Mouse (Mus musculus) adrenal gland, adult 2 months (tissue): Measurements from ENCODE around the gene Lpp. TPM values are rescaled to one million over a fixed set of nuclear protein-coding genes. Genes with fewer than 3 reads are reported as not detected.

Source experiments
- DNase-seq: peaks from one replicate; pipeline ENCODE4 v3.0.0; 2021
- polyA plus RNA-seq: library from polyadenylated mRNA; depleted of rRNA; stranded (reverse); fragments of >200 nt; gene quantifications from 2 replicates; pipeline ENCODE4 v1.2.3, GENCODE M21; 2012
- total RNA-seq, 2 experiments: library from RNA; stranded (reverse); gene quantifications; 2 replicates each; pipeline ENCODE4 v1.2.3; 2021

The Lpp gene
- total and polyA plus RNA-seq, 3 experiments, result 32.3 to 94.8 (median 35.1) TPM

GRCm38 (mm10) chr16:24875661-24876060, 482.4 kb downstream of the Lpp start:
- no peak for DNase-seq

- no peak for DNase-seq
These were observed 485.7 kb downstream of the Lpp start for GRCm38 (mm10) chr16:24878977-24879376.

GRCm38 (mm10) chr16:24880698-24881097, 487.4 kb downstream of the Lpp start:
- no peak for DNase-seq

GRCm38 (mm10) chr16:24881981-24882775, 488.9 kb downstream of the Lpp start:
- no peak for DNase-seq

- DNase-seq, result no peak
These were observed 490.7 kb downstream of the Lpp start for GRCm38 (mm10) chr16:24884017-24884416.

- no peak for DNase-seq
These were observed 493.0 kb downstream of the Lpp start for GRCm38 (mm10) chr16:24886346-24886745.

GRCm38 (mm10) chr16:24886943-24887342, 493.6 kb downstream of the Lpp start:
- no peak for DNase-seq

- peak; percentile 79 for DNase-seq
These were observed 498.1 kb downstream of the Lpp start for GRCm38 (mm10) chr16:24891453-24891852.

- no peak for DNase-seq
These were observed 501.9 kb downstream of the Lpp start for GRCm38 (mm10) chr16:24895160-24895559.

GRCm38 (mm10) chr16:24897641-24898040, 504.3 kb downstream of the Lpp start:
- DNase-seq, result no peak

- DNase-seq, result no peak
These were observed 507.0 kb downstream of the Lpp start for GRCm38 (mm10) chr16:24900241-24900796.

- peak; percentile 43 for DNase-seq
These were observed 508.0 kb downstream of the Lpp start for GRCm38 (mm10) chr16:24901139-24901859.

GRCm38 (mm10) chr16:24902111-24902510, 508.8 kb downstream of the Lpp start:
- DNase-seq, result no peak

GRCm38 (mm10) chr16:24908926-24909325, 515.6 kb downstream of the Lpp start:
- DNase-seq, result no peak

- DNase-seq, result no peak
These were observed 517.0 kb downstream of the Lpp start for GRCm38 (mm10) chr16:24910321-24910720.

- peak; percentile 31 for DNase-seq
These were observed 517.5 kb downstream of the Lpp start for GRCm38 (mm10) chr16:24910834-24911233.

GRCm38 (mm10) chr16:24912381-24912780, 519.1 kb downstream of the Lpp start:
- DNase-seq, result peak; percentile 76

GRCm38 (mm10) chr16:24913021-24913420, 519.7 kb downstream of the Lpp start:
- DNase-seq, result no peak

- peak; percentile 79 for DNase-seq
These were observed 520.5 kb downstream of the Lpp start for GRCm38 (mm10) chr16:24913641-24914392.

- peak; percentile 43 for DNase-seq
These were observed 521.1 kb downstream of the Lpp start for GRCm38 (mm10) chr16:24914393-24914751.

- DNase-seq, result no peak
These were observed 522.2 kb downstream of the Lpp start for GRCm38 (mm10) chr16:24915470-24915869.

GRCm38 (mm10) chr16:24919349-24920012, 526.2 kb downstream of the Lpp start:
- DNase-seq, result no peak
